Mouse (Mus musculus) spleen, adult 2 months (tissue): ENCODE measurements at regions not wholly inside any gene's neighbourhood (a gene's known extent, or its start where the extent isn't known, plus 50 kb on each side); places are given as distances from the start of the nearest gene placed in this dataset.
A peak's percentile ranks its signal among the peaks of the same experiment; 100 is the strongest.

Source experiments
- DNase-seq, 2 experiments: peaks; one replicate each; pipeline versions ENCODE4 v3.0.0 to v3.0.0-alpha.2; 2012 to 2021; ENCODE audit warnings: low spot score in 2 of 2, low read depth in 1 of 2
- H3K27ac ChIP-seq: fragments of 200-500 bp; 2 replicates; pipeline ENCODE4 v1.5.1; 2012; ENCODE audit warnings: low read length, inconsistent platforms; ENCODE audit not compliant: insufficient read depth
- H3K27me3 ChIP-seq: fragments of 200-500 bp; 2 replicates; pipeline ENCODE4 v1.6.1; 2012; ENCODE audit warnings: mild to moderate bottlenecking, moderate library complexity, low read length, inconsistent platforms; ENCODE audit not compliant: control insufficient read depth, insufficient read depth
- H3K36me3 ChIP-seq: fragments of 200-500 bp; 2 replicates; pipeline ENCODE4 v1.6.1; 2012; ENCODE audit warnings: mild to moderate bottlenecking, low read length, inconsistent platforms; ENCODE audit not compliant: control insufficient read depth, insufficient read depth
- H3K4me1 ChIP-seq: fragments of 200-500 bp; 2 replicates; pipeline ENCODE4 v1.6.1; 2011; ENCODE audit warnings: inconsistent platforms; ENCODE audit not compliant: control insufficient read depth, insufficient read depth, insufficient read length
- H3K4me3 ChIP-seq: fragments of 200-500 bp; 2 replicates; pipeline ENCODE4 v1.5.1; 2011; ENCODE audit warnings: mild to moderate bottlenecking, inconsistent platforms; ENCODE audit not compliant: insufficient read depth, insufficient read length; ENCODE audit errors: extremely low read depth
- CTCF ChIP-seq: fragments of 200-500 bp; IDR thresholded peaks from 2 replicates; pipeline ENCODE4 v1.5.1; 2011; ENCODE audit warnings: mild to moderate bottlenecking, inconsistent platforms; ENCODE audit not compliant: insufficient read depth, insufficient read length, insufficient replicate concordance; ENCODE audit errors: extremely low read depth
- POLR2A ChIP-seq: fragments of 200-500 bp; IDR thresholded peaks from 2 replicates; pipeline ENCODE4 v1.6.1; 2011; ENCODE audit warnings: low read depth, low read length, inconsistent platforms
- WGBS: fragments of 180-500 bp; shearing (Covaris S2); methylation state at CpG from one replicate; pipeline ENCODE4 v1.1.7; 2018; 5-methylcytosine and 5-hydroxymethylcytosine counted together

- no peak for TF ChIP-seq CTCF
- TF ChIP-seq POLR2A = no peak
- peak; percentile 59 to 79 for DNase-seq
- WGBS = 26% methylated on average over 5 of the region's 5 CpGs
- no peak overlapping the region for H3K4me3 ChIP-seq
- no peaks in the 10 kb centered on the region for H3K27me3 ChIP-seq
- H3K27ac ChIP-seq = peak overlapping the region; percentile 45; the same call in 1 of the 2 replicates
- peaks cover 28% of the 10 kb centered on the region for H3K4me1 ChIP-seq
- no peaks in the 10 kb centered on the region for H3K36me3 ChIP-seq
Observed at GRCm38 (mm10) chr12:25216792-25217516, 120.0 kb upstream of the Id2 start.

DNA sequence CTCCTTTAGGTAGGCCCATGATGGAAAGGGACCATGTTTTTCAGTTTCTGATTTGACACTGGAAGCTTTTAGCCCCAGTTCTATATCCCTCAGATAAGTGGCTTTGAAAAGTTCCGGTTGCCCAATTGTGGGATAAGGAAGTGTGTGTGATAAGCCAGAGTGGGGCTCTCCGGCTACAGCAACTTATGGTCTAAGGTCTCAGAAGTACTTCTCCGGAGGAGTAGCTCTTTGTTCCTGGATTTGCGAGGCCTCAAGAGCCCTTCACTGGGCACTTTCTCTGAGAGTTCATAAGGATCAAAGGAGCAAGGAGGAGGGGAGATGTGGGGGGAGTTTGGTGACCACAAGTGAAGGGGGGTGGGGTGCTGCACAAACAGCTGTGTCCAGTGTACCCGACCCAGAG is 118.3 kb upstream of the Id2 start:
- TF ChIP-seq POLR2A (no peak), CTCF (no peak)
- DNase-seq = no peak
- Histone ChIP-seq H3K27ac (no peak overlapping the region), H3K4me3 (no peak overlapping the region), H3K27me3 (no peaks in the 10 kb centered on the region), H3K4me1 (peaks cover 42% of the 10 kb centered on the region), H3K36me3 (no peaks in the 10 kb centered on the region)
- 80% methylated on average over 5 of the region's 5 CpGs for WGBS

DNA sequence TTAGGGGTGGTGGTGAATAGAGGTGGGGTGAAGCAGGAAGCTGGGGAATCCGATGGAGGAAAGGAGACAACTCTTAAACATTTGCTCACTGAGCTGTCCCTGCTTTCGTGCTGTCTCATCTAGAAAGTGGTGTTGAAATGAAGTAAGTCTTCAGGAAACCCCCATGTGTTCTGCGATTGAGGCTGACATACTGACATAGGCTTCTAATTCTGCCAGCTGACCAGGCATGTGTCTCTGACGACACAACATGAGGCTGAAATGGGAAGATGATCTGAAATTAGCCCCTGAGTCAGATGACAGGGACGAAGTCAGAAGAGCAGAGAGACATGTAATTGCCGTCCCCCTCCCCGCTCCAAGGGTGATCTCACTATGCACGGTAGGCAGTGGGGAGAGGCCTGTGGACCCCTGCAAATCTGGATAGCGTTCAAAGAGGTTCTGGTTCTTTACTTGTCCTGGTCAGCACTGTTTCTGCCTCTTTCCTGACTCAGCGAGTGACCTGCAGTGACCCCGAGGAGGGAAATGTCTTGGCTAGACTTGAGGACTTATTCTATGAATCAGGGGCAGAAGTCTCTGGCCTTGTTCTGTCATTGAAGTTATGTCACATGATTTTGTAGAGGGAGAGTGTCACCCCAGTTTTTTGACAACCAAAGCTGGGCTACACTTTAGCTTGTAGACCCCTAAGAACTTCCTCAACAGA is 117.0 kb upstream of the Id2 start:
- Histone ChIP-seq H3K4me1 (peaks cover 50% of the 10 kb centered on the region), H3K27ac (peak overlapping the region; percentile 50), H3K27me3 (no peaks in the 10 kb centered on the region), H3K36me3 (no peaks in the 10 kb centered on the region), H3K4me3 (no peak overlapping the region)
- DNase-seq = no peak
- WGBS = 80% methylated on average over 11 of the region's 11 CpGs
- TF ChIP-seq POLR2A (no peak), CTCF (no peak)

GRCm38 (mm10) chr12:25211331-25211730 is 114.4 kb upstream of the Id2 start:
- Histone ChIP-seq H3K27me3 (no peaks in the 10 kb centered on the region), H3K27ac (no peak overlapping the region), H3K36me3 (no peaks in the 10 kb centered on the region), H3K4me3 (no peak overlapping the region), H3K4me1 (peaks cover 35% of the 10 kb centered on the region)
- no peak for TF ChIP-seq POLR2A
- TF ChIP-seq CTCF = no peak
- WGBS = 55% methylated on average over 6 of the region's 6 CpGs
- no peak for DNase-seq

DNA sequence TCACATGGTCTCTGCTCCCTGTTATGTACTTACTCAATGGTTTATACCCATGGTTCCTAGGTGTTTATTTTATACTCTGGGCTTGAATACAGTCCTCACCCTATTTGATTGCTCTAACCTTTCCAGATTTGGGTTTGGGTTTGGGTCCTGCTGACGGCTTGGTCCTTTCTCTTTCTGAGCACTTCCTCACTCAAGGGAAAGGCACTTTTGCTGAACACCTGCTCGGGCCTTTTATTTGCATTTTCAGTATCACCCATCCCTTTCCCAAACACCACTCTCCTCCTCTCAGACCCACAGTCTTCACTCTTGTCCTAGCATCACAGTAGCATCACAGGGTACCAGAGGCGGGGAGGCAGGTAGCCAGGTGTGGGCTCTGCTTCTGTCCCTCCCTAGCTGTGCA is 113.7 kb upstream of the Id2 start:
- Histone ChIP-seq H3K27me3 (no peaks in the 10 kb centered on the region), H3K4me3 (no peak overlapping the region), H3K4me1 (peaks cover 35% of the 10 kb centered on the region), H3K27ac (no peak overlapping the region), H3K36me3 (no peaks in the 10 kb centered on the region)
- WGBS = 63% methylated on average over 3 of the region's 3 CpGs
- TF ChIP-seq CTCF = no peak
- TF ChIP-seq POLR2A = no peak
- DNase-seq = no peak

DNA sequence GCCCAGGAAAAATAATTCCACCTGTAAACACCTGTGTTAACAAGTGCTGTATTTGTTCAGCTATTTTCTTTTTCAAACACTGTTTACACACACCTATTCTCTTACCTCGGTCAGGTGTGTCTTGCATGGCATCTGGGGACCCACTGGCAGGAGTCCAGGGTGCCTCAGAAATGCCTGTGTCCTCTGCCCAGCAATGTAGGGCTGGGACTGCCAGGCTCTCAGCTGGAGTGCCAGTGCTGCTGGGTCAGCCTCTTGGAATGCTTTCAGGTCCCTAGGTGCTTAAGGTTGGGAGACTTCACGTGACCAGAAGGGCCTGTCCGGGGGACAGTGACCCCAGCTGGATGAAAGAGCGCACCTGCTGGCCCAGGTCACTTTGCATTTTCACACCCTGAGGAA is 112.4 kb upstream of the Id2 start:
- TF ChIP-seq POLR2A = no peak
- TF ChIP-seq CTCF = no peak
- DNase-seq = no peak
- H3K27me3 ChIP-seq = no peaks in the 10 kb centered on the region
- no peak overlapping the region for H3K4me3 ChIP-seq
- WGBS = 69% methylated on average over 4 of the region's 4 CpGs
- peak overlapping the region; percentile 65 for H3K27ac ChIP-seq
- H3K4me1 ChIP-seq = peaks cover 35% of the 10 kb centered on the region
- no peaks in the 10 kb centered on the region for H3K36me3 ChIP-seq

DNA sequence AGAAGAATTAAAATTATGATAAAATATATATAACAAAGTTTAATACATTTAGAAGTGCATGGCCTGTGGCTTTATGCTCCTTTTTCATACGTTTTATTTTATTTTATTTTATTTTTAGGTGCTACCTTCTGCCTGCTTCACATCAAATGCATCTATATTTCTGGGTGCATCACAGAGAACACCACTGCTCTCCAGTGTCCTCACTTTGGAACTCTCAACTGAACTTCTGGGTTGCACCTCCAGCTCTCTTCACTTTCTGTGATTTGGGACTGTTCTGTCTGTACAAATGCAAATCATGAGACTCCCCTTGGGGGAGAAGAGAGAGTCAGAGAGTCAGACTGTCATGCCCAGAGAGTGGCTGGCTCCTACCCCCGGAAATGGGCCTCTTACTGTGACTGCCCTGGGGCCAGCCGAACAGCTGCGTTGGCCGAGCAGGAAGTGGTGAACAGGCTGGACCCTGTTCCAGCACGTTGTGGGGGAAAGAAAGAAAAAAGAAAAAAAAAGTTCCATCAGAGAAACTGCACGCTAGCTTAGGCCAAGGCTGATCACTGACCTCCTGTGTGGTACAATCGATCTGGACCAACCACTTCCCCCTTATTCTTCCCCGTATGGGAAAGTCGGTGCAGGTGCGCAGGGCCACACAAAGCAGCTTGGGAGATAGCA is 111.9 kb upstream of the Id2 start:
- peak in 1 of 2 experiments; percentile 68 for DNase-seq
- H3K27ac ChIP-seq = peak overlapping the region; percentile 65
- no peak for TF ChIP-seq CTCF
- no peak for TF ChIP-seq POLR2A

More for the DNA sequence above, 111.9 kb upstream of the Id2 start:
- H3K36me3 ChIP-seq = no peaks in the 10 kb centered on the region
- peaks cover 35% of the 10 kb centered on the region for H3K4me1 ChIP-seq
- WGBS = 12% methylated on average over 11 of the region's 11 CpGs
- H3K4me3 ChIP-seq = no peak overlapping the region
- H3K27me3 ChIP-seq = no peaks in the 10 kb centered on the region
